Mouse (Mus musculus) kidney, postnatal 36 days (tissue): Measurements from ENCODE around the gene Psmd14.

Experiments used
- DNase-seq, 2 experiments: peaks; one replicate each; pipeline ENCODE4 v3.0.0; 2021 to 2022; ENCODE audit warnings: mixed read lengths in 2 of 2

Gene Psmd14

DNA sequence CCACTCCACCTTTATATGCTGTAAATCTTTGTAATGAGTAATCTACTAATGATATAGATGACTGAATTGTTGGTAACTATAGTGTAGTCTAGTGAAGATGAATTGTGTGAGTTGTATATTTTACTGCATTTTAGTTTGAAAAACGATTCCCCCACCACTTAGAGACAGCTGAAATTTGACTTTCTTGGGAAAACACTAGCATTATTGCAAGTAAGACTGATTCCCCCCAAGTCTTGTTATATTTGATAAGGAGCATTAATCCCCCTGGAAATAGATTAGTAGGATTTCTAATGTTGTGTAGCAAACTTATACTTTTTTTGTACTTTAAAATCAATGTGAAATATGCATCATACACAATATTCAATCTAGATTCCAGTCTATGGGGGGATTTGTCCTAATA, 102.0 kb downstream of the Psmd14 start:
- DNase-seq = no peak

DNA sequence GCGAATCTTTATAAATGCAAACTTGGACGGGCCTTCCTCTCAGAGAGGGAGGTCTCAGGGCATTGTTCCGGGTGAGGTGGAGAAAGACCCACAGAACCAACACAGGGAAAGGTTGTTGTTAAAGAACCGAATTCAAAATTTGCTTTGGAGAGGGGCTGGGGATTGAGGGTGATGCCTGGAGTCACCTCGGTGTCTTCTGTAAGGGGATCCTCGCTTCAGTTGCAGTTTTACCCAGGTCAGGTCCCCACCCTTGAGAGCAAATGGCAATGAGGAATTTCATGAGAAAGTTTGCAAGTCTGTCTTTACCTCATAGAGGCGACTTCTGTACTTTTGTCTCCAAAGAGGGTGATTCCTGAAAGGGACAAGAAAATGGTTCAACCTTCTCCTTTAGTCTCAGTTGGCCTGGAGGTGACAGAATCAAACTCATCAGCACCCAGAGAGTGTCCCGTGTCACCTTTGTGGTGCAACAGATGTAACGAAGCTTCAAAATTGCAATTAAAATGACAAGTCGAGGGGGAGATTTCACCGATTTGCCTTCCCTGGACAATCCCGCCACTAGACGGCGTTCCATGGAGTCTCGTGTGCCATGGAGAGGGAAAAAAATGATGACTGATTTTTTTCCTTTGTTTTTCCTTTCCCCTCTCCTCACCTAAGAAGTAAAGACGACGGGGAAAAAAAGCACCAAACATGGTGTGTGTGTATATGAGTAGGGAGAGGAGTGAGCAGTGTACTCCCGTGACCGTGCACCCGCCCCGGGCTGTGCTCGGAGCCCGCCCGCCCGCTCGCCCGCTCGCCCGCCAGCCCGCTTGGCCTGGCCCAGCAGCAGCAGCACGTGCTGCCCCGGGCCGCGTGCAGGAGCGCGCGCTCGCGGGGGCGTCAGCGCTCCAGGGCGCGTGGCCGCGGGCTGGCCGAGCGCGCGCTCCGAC, 103.3 kb downstream of the Psmd14 start:
- DNase-seq = peak in 1 of 2 experiments; percentile 47

DNA sequence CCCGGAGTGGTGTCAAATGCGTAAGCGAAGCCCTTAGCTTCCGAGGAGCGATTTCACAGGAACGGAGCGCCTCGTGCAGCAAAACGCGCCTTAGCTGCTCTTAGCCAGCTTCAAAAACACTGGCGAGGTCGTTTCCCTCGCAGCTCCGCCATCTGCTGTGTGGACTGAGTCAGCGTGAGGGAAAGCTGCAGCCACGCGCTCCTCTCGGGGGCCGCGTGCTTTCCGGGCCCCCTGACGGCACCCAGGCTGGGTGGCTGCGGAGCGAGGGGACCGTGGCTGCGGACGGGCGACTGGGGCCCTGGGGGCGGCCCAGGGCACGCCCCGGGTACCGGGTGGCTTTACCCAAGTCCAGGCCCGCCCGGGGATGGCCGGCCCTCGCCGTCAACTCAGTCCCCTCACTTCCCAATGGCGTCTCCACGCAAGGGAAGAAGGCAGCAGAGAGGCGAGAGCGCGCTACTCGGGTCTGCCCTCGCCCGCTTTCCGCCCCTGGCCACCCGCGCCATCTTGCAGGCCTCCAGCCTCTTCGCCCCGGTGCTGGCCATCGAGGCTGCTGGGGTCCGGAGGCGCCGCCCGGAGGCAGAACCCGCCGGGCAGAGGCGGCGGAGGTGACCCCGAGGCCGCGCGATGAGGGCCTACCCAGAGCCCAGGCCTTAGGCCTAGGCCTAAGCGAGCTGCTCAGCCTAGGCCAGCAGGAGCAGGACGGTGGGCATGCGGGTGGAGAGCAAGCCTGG, 104.3 kb downstream of the Psmd14 start:
- peak in 1 of 2 experiments; percentile 14 for DNase-seq

DNA sequence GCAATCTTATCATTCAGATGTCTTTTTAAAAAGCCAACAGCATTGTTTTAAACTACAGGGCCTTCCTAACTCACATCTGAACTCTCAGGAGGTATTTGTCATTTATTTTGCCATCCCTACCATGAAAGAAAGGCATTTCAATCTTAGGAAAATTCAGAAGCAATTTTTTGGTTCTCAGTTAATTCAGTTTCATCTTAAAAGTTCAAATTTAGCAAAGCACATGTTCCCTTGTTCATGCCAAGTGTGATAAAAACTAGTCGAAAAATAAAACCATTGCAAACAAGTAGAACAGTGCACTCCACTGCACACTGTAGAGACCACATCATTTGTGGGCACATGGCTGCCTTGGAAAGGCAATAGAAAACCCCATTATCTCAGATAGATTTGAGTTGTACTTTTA, 106.7 kb downstream of the Psmd14 start:
- DNase-seq = no peak

DNA sequence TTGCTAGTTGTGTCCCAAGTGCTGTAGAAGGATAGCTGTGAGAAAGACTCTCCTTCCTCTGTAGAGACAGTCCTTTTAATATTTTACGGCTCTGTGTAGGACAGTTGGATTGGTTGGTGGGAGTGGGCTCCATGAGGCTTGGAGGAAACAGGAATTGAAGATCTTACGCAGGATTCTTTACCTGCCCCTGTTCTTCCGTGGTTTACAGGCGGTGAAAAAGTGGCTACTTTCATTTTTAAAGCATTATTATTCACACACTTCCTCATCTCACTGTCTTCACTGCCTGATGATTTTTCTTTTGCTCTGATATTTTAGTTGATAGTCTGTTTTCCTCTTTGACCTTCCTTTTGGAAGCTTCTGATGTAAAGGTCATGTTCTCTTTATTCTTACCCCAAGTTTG, 108.7 kb downstream of the Psmd14 start:
- no peak for DNase-seq

DNA sequence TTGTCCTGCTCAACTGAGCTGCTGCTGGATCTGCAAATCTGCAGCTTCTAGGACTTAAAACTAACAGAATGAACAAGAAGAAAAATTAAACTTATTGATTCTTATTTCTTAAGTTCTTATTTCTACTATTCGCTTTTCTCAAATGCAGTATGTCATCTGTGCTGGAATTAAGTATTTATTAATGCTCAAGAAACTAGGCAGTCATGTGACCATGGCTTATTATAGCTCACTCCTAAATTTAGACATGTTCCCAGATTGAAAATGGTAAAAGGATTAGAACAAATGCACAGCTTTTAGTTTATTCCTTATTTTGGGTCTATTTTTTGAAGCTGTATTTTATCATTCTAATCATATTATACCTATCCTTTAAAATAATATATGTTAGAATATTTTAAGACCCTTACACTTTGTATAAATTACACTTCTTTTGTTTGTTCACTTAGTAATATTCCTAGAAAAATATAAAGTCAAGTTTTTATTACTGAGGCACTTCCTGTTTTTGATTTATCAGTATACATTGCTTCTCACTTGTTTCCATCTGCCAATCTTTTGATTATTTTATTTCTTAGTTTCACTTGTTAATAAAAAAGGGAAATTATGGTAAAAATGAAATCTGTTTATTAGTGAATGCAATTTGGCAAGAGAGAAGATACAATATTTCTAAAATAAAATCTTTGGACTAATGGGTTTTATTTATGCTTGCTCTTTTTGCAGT, 112.1 kb downstream of the Psmd14 start:
- no peak for DNase-seq

DNA sequence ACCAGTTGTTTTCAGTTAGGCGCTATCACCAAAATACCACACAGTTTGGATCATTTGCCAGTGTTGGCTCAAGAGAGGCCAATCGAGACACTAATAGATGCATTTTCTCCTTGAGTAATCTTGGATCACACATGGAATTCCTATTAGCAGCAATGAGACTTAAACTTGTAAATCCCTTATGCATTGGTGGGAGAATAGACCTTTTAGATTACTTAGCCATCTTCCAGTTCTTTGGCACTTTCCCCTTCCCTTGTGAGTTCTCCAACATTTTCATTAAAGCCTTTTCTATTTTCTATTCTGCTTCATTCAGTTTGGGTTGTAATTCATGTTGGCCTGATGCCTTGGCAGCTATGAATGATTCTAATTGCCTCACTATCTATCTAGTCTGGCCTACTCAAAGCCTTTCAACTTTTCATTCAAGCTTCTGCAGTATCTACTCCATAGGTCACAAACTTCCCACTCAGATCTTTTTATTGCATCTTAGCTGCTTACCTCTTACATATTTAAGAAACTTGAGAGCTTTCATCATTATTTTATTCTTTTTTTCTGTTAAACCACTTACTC, 125.8 kb downstream of the Psmd14 start:
- no peak for DNase-seq
